11 mouse cellular contexts compared by ENCODE assay signal in the genomic region with DNA sequence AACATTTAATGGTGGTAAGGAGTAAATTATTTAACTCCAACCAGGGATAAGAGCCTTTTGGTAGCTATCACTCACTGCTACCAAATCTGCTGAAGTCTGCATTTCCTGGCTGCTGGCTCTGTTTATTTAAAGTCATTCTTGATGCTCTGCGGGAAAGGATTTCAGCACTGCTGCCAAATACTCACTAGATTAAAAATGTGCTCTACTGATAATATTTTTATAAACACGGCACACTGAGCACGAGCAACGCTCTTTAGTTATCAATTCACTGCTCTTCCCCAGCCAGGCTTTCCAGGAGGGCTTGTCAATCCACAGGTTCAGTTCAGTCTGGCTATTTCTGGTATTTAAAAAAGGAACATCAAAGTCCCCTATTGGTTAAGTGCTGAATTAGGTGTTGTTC.
DNase-seq lines count a peak whose midpoint lies in the region; ATAC-seq and TF ChIP-seq lines count a peak whose summit lies in the region.
"Had no signal": no experiment of that assay in that cellular context is flagged by ENCODE, and none has a peak within 500 bp of the region (broad histone marks: within the 10 kb centered on the region; RNA-seq: fewer than 3 reads in every experiment).

No protein-coding gene starts in this region.

- no peak overlapping the region for H3K27ac ChIP-seq in forebrain, postnatal 0 days (ENCODE audit: low read depth, low read length)
- no peak overlapping the region for H3K27ac ChIP-seq in forebrain, embryonic 13.5 days
- H3K27ac ChIP-seq in lung, embryonic 14.5 days (ENCODE audit: low read depth) = no peak overlapping the region
- H3K27ac ChIP-seq in kidney, embryonic 15.5 days = no peak overlapping the region
- H3K27ac ChIP-seq: embryonic facial prominence, embryonic 15.5 days; heart, adult 2 months; midbrain, embryonic 12.5 days had no signal

- no peaks in the 10 kb centered on the region for H3K4me1 ChIP-seq in forebrain, postnatal 0 days (ENCODE audit: insufficient read depth)
- no peaks in the 10 kb centered on the region for H3K4me1 ChIP-seq in forebrain, embryonic 13.5 days
- H3K4me1 ChIP-seq in lung, embryonic 14.5 days (ENCODE audit: insufficient read depth) = no peaks in the 10 kb centered on the region
- no peaks in the 10 kb centered on the region for H3K4me1 ChIP-seq in lung, adult 2 months (ENCODE audit: control insufficient read depth, insufficient read depth, low read length)
- H3K4me1 ChIP-seq in kidney, embryonic 15.5 days = 0 out of 2 replicates have a peak, but pooled peaks cover 2% of the 10 kb centered on the region
- H3K4me1 ChIP-seq: embryonic facial prominence, embryonic 15.5 days; midbrain, embryonic 12.5 days had no signal

- H3K9me3 ChIP-seq in forebrain, postnatal 0 days (ENCODE audit: low read length) = no peaks in the 10 kb centered on the region
- no peaks in the 10 kb centered on the region for H3K9me3 ChIP-seq in forebrain, embryonic 13.5 days (replicated peaks)
- H3K9me3 ChIP-seq in lung, embryonic 14.5 days (ENCODE audit: low read depth, low read length) = no peaks in the 10 kb centered on the region; the same call in 1 of the 2 replicates
- no peaks in the 10 kb centered on the region for H3K9me3 ChIP-seq in kidney, embryonic 15.5 days (replicated peaks)
- H3K9me3 ChIP-seq: embryonic facial prominence, embryonic 15.5 days; midbrain, embryonic 12.5 days had no signal

- 41% methylated on average over 4 of the region's 4 CpGs for WGBS in forebrain, postnatal 0 days
- 69% methylated on average over 4 of the region's 4 CpGs for WGBS in forebrain, embryonic 13.5 days
- 9% methylated on average over 4 of the region's 4 CpGs for WGBS in lung, embryonic 14.5 days
- 19% methylated on average over 4 of the region's 4 CpGs for WGBS in lung, adult 2 months
- WGBS in kidney, embryonic 15.5 days = 33% methylated on average over 4 of the region's 4 CpGs

- no peaks in the 10 kb centered on the region for H3K27me3 ChIP-seq in forebrain, postnatal 0 days (ENCODE audit: insufficient read depth, low read length)
- H3K27me3 ChIP-seq in forebrain, embryonic 13.5 days = no peaks in the 10 kb centered on the region
- no peaks in the 10 kb centered on the region for H3K27me3 ChIP-seq in lung, embryonic 14.5 days (ENCODE audit: insufficient read depth, low read length)
- H3K27me3 ChIP-seq in kidney, embryonic 15.5 days = no peaks in the 10 kb centered on the region
- H3K27me3 ChIP-seq: embryonic facial prominence, embryonic 15.5 days; midbrain, embryonic 12.5 days had no signal

- H3K4me2 ChIP-seq in forebrain, postnatal 0 days (ENCODE audit: low read depth) = no peak overlapping the region
- no peak overlapping the region for H3K4me2 ChIP-seq in forebrain, embryonic 13.5 days
- H3K4me2 ChIP-seq in lung, embryonic 14.5 days = no peak overlapping the region
- no peak overlapping the region for H3K4me2 ChIP-seq in kidney, embryonic 15.5 days
- H3K4me2 ChIP-seq: embryonic facial prominence, embryonic 15.5 days; midbrain, embryonic 12.5 days had no signal

- no peaks in the 10 kb centered on the region for H3K36me3 ChIP-seq in forebrain, postnatal 0 days (ENCODE audit: insufficient read depth)
- H3K36me3 ChIP-seq in forebrain, embryonic 13.5 days (ENCODE audit: poor library complexity, severe bottlenecking) = no peaks in the 10 kb centered on the region
- H3K36me3 ChIP-seq in lung, embryonic 14.5 days (ENCODE audit: insufficient read depth) = no peaks in the 10 kb centered on the region
- no peaks in the 10 kb centered on the region for H3K36me3 ChIP-seq in kidney, embryonic 15.5 days
- H3K36me3 ChIP-seq: embryonic facial prominence, embryonic 15.5 days; midbrain, embryonic 12.5 days had no signal

- DNase-seq in forebrain, postnatal 0 days = peak; percentile 21
- peak; percentile 86 for DNase-seq in lung, embryonic 14.5 days
- no peak for DNase-seq in lung, adult 2 months
- peak; percentile 10 for DNase-seq in mesoderm, embryonic 11.5 days (ENCODE audit: low read depth, low spot score)
- no peak for DNase-seq in thymus, postnatal 4 days
- DNase-seq in right cerebral cortex, postnatal 14 days = no peak

- no peak overlapping the region for H3K9ac ChIP-seq in forebrain, postnatal 0 days
- no peak overlapping the region for H3K9ac ChIP-seq in forebrain, embryonic 13.5 days
- no peak overlapping the region for H3K9ac ChIP-seq in lung, embryonic 14.5 days
- no peak overlapping the region for H3K9ac ChIP-seq in kidney, embryonic 15.5 days
- H3K9ac ChIP-seq: embryonic facial prominence, embryonic 15.5 days; midbrain, embryonic 12.5 days had no signal

- no peak for TF ChIP-seq CTCF in forebrain, postnatal 0 days (IDR thresholded peaks at IDR 0.05; ENCODE audit: low read depth)
- TF ChIP-seq CTCF in lung, embryonic 14.5 days (IDR thresholded peaks at IDR 0.05; ENCODE audit: low read depth) = no peak
- TF ChIP-seq CTCF in lung, adult 2 months (IDR thresholded peaks at IDR 0.05; ENCODE audit: insufficient read depth, low read length) = no peak

- ATAC-seq in forebrain, postnatal 0 days = no peak
- no peak for ATAC-seq in forebrain, embryonic 13.5 days
- peak; percentile 89 for ATAC-seq in lung, embryonic 14.5 days (ENCODE audit: insufficient read depth)
- ATAC-seq in kidney, embryonic 15.5 days (replicated peaks; ENCODE audit: low FRiP score) = peak; percentile 49; the same call in 1 of the 2 replicates

- TF ChIP-seq POLR2A in lung, adult 2 months (IDR thresholded peaks at IDR 0.05; ENCODE audit: borderline replicate concordance, extremely low read depth, low read depth, low read length) = no peak

- no peak overlapping the region for H3K4me3 ChIP-seq in forebrain, postnatal 0 days (ENCODE audit: low read depth, low read length)
- no peak overlapping the region for H3K4me3 ChIP-seq in forebrain, embryonic 13.5 days
- H3K4me3 ChIP-seq in lung, embryonic 14.5 days (ENCODE audit: low read depth, low read length) = no peak overlapping the region
- H3K4me3 ChIP-seq in lung, adult 2 months (replicated peaks; ENCODE audit: extremely low read depth, low read depth, low read length) = no peak overlapping the region
- H3K4me3 ChIP-seq in kidney, embryonic 15.5 days (replicated peaks) = no peak overlapping the region
- H3K4me3 ChIP-seq: embryonic facial prominence, embryonic 15.5 days; heart, adult 2 months; midbrain, embryonic 12.5 days had no signal

Comparison
In these comparisons a context has a peak if more than half of its experiments do, and no peak if none do; other contexts are left out.
1. DNase-seq: peak in forebrain, postnatal 0 days (single experiment), lung, embryonic 14.5 days (single experiment) and mesoderm, embryonic 11.5 days (single experiment); none in lung, adult 2 months (single experiment), thymus, postnatal 4 days (single experiment) and right cerebral cortex, postnatal 14 days (single experiment).
2. ATAC-seq: peak in lung, embryonic 14.5 days (single experiment) and kidney, embryonic 15.5 days (single experiment); none in forebrain, postnatal 0 days (single experiment) and forebrain, embryonic 13.5 days (single experiment).